Mouse (Mus musculus): ENCODE measurements at regions not wholly inside any gene's neighbourhood (a gene's known extent, or its start where the extent isn't known, plus 50 kb on each side); places are given as distances from the start of the nearest gene placed in this dataset.

DNA sequence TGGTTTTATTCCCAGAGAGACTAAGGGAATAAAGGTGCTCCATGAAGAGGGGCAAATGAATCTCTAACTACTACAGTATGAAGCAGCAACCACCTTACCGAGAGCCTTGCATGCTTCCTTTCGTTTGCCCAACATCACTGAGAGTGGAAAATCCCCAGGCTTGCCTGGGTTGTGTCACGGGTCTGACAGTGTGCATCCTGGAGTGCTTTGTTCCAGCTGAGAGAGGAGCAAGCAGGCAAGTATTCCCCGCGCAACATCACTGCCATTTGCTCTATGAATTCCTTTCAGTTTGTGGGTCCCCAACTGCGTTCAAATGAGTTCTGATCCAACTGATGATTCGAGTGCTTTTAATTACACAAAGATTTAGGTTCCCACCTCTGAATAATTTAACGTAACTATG is 253.9 kb upstream of the Nsun2 start:
- TF ChIP-seq POLR2A (IDR thresholded peaks at IDR 0.05; ENCODE audit: borderline replicate concordance, extremely low read depth, insufficient read depth, insufficient read length, poor library complexity, severe bottlenecking) (no peak), CTCF (IDR thresholded peaks at IDR 0.05; ENCODE audit: borderline replicate concordance, extremely low read depth, insufficient read depth, insufficient read length) (no peak)

Data from brain, embryonic 14.5 days (tissue).